29 mouse cellular contexts compared by ENCODE assay signal in genomic region chr17:35255704-35256103, GRCm38 (mm10). TPM values are rescaled to one million over a fixed set of nuclear protein-coding genes. Genes with fewer than 3 reads are reported as not detected.
A peak's percentile ranks its signal among the peaks of the same experiment; 100 is the strongest.
DNase-seq lines count a peak whose midpoint lies in the region; ATAC-seq and TF ChIP-seq lines count a peak whose summit lies in the region.
"Had no signal": no experiment of that assay in that cellular context is flagged by ENCODE, and none has a peak within 500 bp of the region (broad histone marks: within the 10 kb centered on the region; RNA-seq: fewer than 3 reads in every experiment).

No protein-coding gene starts in this region.

- H3K9me3 ChIP-seq in midbrain, embryonic 11.5 days (ENCODE audit: control insufficient read depth, low read length), result no peaks in the 10 kb centered on the region
- H3K9me3 ChIP-seq in midbrain, postnatal 0 days (ENCODE audit: low read length), result no peaks in the 10 kb centered on the region
- no peaks in the 10 kb centered on the region for H3K9me3 ChIP-seq in MEL (replicated peaks; ENCODE audit: insufficient read depth, low read length)
- H3K9me3 ChIP-seq: forebrain, embryonic 10.5 days; forebrain, embryonic 13.5 days; heart, embryonic 10.5 days; heart, embryonic 13.5 days had no signal

- no peak for TF ChIP-seq EP300 in MEL (IDR thresholded peaks at IDR 0.05; ENCODE audit: low read depth in 1 of 2, low read length in 2 of 2)

- no peak for ATAC-seq in midbrain, embryonic 11.5 days (ENCODE audit: low FRiP score)
- ATAC-seq in midbrain, postnatal 0 days (ENCODE audit: low FRiP score), result no peak
- ATAC-seq: activated CD4-positive, CD25-positive, alpha-beta regulatory T cell, adult 4 months; forebrain, embryonic 13.5 days; forebrain, embryonic 16.5 days; hindbrain, postnatal 0 days; inflammation-experienced regulatory T-cells, adult 6 months had no signal

- no peak for TF ChIP-seq POLR2A in MEL (IDR thresholded peaks at IDR 0.05; ENCODE audit: control insufficient read depth in 1 of 2, insufficient read depth in 1 of 2, low read depth in 1 of 2, low read length in 2 of 2, poor library complexity in 1 of 2)

- peaks cover 21% of the 10 kb centered on the region for H3K36me3 ChIP-seq in midbrain, embryonic 11.5 days (ENCODE audit: control insufficient read depth, insufficient read depth, low read length)
- H3K36me3 ChIP-seq in midbrain, postnatal 0 days (ENCODE audit: insufficient read depth, low read length), result peaks cover 32% of the 10 kb centered on the region
- H3K36me3 ChIP-seq in MEL (ENCODE audit: control insufficient read depth in 1 of 2, insufficient read depth in 2 of 2, low read length in 2 of 2), result peaks cover 0 to 5% of the 10 kb centered on the region in 2 experiments; a peak in 1 of 4 replicates

- H3K4me2 ChIP-seq in midbrain, embryonic 11.5 days, result no peak overlapping the region
- H3K4me2 ChIP-seq in midbrain, postnatal 0 days (ENCODE audit: low read depth, low read length, poor library complexity, severe bottlenecking), result no peak overlapping the region
- H3K4me2 ChIP-seq: forebrain, embryonic 13.5 days; heart, embryonic 13.5 days; hindbrain, embryonic 14.5 days had no signal

- no peak overlapping the region for H3K27ac ChIP-seq in midbrain, embryonic 11.5 days (ENCODE audit: low read depth, low read length)
- H3K27ac ChIP-seq in midbrain, postnatal 0 days (ENCODE audit: low read depth, low read length), result no peak overlapping the region
- H3K27ac ChIP-seq in MEL (ENCODE audit: control insufficient read depth, low read depth, low read length), result no peak overlapping the region
- H3K27ac ChIP-seq: forebrain, embryonic 10.5 days; forebrain, embryonic 13.5 days; gastrocnemius, adult 2 months; heart, embryonic 10.5 days; heart, embryonic 13.5 days; hindbrain, embryonic 14.5 days; hindbrain, postnatal 0 days had no signal

- TF ChIP-seq CTCF in midbrain, postnatal 0 days (IDR thresholded peaks at IDR 0.05), result no peak
- TF ChIP-seq CTCF in MEL (IDR thresholded peaks at IDR 0.05 in 2 of 3, conservative IDR thresholded peaks at IDR 0.05 in 1 of 3; ENCODE audit: control insufficient read depth in 1 of 3, insufficient read depth in 1 of 3, low read depth in 2 of 3, low read length in 3 of 3, poor library complexity in 1 of 3, severe bottlenecking in 1 of 3), result no peak; a peak in 1 of 6 replicates

- H3K27me3 ChIP-seq in midbrain, embryonic 11.5 days (ENCODE audit: control insufficient read depth, insufficient read depth, low read length), result no peaks in the 10 kb centered on the region
- H3K27me3 ChIP-seq in midbrain, postnatal 0 days (ENCODE audit: insufficient read depth, low read length), result no peaks in the 10 kb centered on the region
- H3K27me3 ChIP-seq in MEL (ENCODE audit: control insufficient read depth in 1 of 2, insufficient read depth in 2 of 2, low read length in 2 of 2), result no peaks in the 10 kb centered on the region
- H3K27me3 ChIP-seq: forebrain, embryonic 13.5 days had no signal

- no peak for TF ChIP-seq RAD21 in MEL (IDR thresholded peaks at IDR 0.05; ENCODE audit: low read depth, low read length)

- no peak overlapping the region for H3K4me3 ChIP-seq in midbrain, embryonic 11.5 days (ENCODE audit: low read depth, low read length)
- no peak overlapping the region for H3K4me3 ChIP-seq in midbrain, postnatal 0 days (ENCODE audit: low read depth, low read length)
- H3K4me3 ChIP-seq in MEL (ENCODE audit: control insufficient read depth in 1 of 2, insufficient read depth in 1 of 2, low read depth in 2 of 2, low read length in 2 of 2), result no peak overlapping the region
- H3K4me3 ChIP-seq: forebrain, embryonic 10.5 days; forebrain, embryonic 13.5 days; gastrocnemius, adult 2 months; heart, embryonic 10.5 days; heart, embryonic 13.5 days had no signal

- no peaks in the 10 kb centered on the region; the same call in 1 of the 2 replicates for H3K79me2 ChIP-seq in MEL (ENCODE audit: control insufficient read depth, insufficient read depth, low read length, poor library complexity)

- H3K9ac ChIP-seq in midbrain, embryonic 11.5 days (ENCODE audit: low read length), result no peak overlapping the region
- no peak overlapping the region for H3K9ac ChIP-seq in midbrain, postnatal 0 days (replicated peaks; ENCODE audit: low read length, poor library complexity, severe bottlenecking)
- H3K9ac ChIP-seq in MEL (ENCODE audit: control insufficient read depth, low read depth, low read length, poor library complexity, severe bottlenecking), result no peak overlapping the region
- H3K9ac ChIP-seq: forebrain, embryonic 13.5 days; heart, embryonic 13.5 days; hindbrain, embryonic 14.5 days had no signal

- DNase-seq in cerebellum, adult 9-11 months, result peak; percentile 7
- DNase-seq in cerebellum, adult 18-20 months, result no peak
- peak; percentile 2 for DNase-seq in layer of hippocampus, adult 9-11 months
- no peak for DNase-seq in layer of hippocampus, adult 8-10 months (ENCODE audit: low spot score in 2 of 2)
- peak; percentile 83 for DNase-seq in midbrain, embryonic 11.5 days (ENCODE audit: low spot score, missing footprints)
- no peak for DNase-seq in midbrain, postnatal 0 days (ENCODE audit: low spot score)
- peak; percentile 58 for DNase-seq in MEL (ENCODE audit: low read depth, low spot score)
- DNase-seq in frontal cortex, adult 2 months (ENCODE audit: extremely low spot score in 1 of 2, low spot score in 1 of 2), result no peak
- DNase-seq: adrenal gland, adult 8-10 months; adrenal gland, postnatal 25 days; B cell, adult 2 months; cerebellum, adult 2 months; cerebellum, postnatal 10 days; cerebellum, postnatal 36 days; gastrocnemius, adult 2 months; gastrocnemius, postnatal 14 days; heart, adult 18-20 months; heart, postnatal 14 days had no signal

- 70% methylated on average over 4 of the region's 4 CpGs for WGBS in midbrain, embryonic 11.5 days
- 69% methylated on average over 4 of the region's 4 CpGs for WGBS in midbrain, postnatal 0 days

- no peaks in the 10 kb centered on the region for H3K4me1 ChIP-seq in midbrain, embryonic 11.5 days (ENCODE audit: control insufficient read depth, insufficient read depth, low read length)
- no peaks in the 10 kb centered on the region for H3K4me1 ChIP-seq in midbrain, postnatal 0 days (ENCODE audit: insufficient read depth, low read length)
- H3K4me1 ChIP-seq in MEL (ENCODE audit: control insufficient read depth in 1 of 2, insufficient read depth in 2 of 2, low read length in 2 of 2), result peaks cover 5 to 13% of the 10 kb centered on the region in 2 experiments
- H3K4me1 ChIP-seq: forebrain, embryonic 13.5 days; heart, embryonic 10.5 days had no signal

TF ChIP-seq in MEL, 35 proteins besides CTCF, POLR2A, EP300 and RAD21 (continues in another document):
- TF ChIP-seq E2F4 (IDR thresholded peaks at IDR 0.05; ENCODE audit: borderline replicate concordance, low read depth, low read length), result no peak

RNA-seq across cellular contexts. Expression of gene H2-D1, which starts 6.8 kb away (rescaled TPM):
- total RNA-seq in layer of hippocampus, adult 8-10 months (2022), result 100 to 1,000 TPM in 2 of 4 experiments, 10 to 100 TPM in 2; 23.2 to 135 (median 64.4) TPM
- 42.2 and 45.9 TPM in 2 replicates for polyA plus RNA-seq in midbrain, embryonic 11.5 days (2014; fragmentation: Nextera tagmentation; extraction: Ambion mirVana)
- total RNA-seq in midbrain, postnatal 0 days (2014; rRNA removed), result 75.4 and 78.0 TPM in 2 replicates
- polyA plus RNA-seq in midbrain, postnatal 0 days (2015; fragmentation: Nextera tagmentation; extraction: Ambion mirVana), result 130 and 148 TPM in 2 replicates
- total RNA-seq in MEL (2012; rRNA removed), result 58.7 and 60.1 TPM in 2 replicates
- polyA plus RNA-seq in MEL (2012; ENCODE audit: insufficient read depth in 1 of 2, insufficient read length in 2 of 2, low read depth in 1 of 2, low replicate concordance in 2 of 2, missing spikeins in 1 of 2), result 10 to 100 TPM in 1 of 2 experiments, not detected in 1; 97.9 TPM
- polyA plus RNA-seq in frontal cortex, adult 2 months (2012; rRNA removed), result 66.1 and 69.2 TPM in 2 replicates

RNA-seq across cellular contexts. Expression of gene Ddx39b, which starts 14.2 kb away (rescaled TPM):
- total RNA-seq in layer of hippocampus, adult 8-10 months (2022), result 100 to 1,000 TPM; 216 to 231 (median 222) TPM
- 649 and 657 TPM in 2 replicates for polyA plus RNA-seq in midbrain, embryonic 11.5 days (2014; fragmentation: Nextera tagmentation; extraction: Ambion mirVana)
- total RNA-seq in midbrain, postnatal 0 days (2014; rRNA removed), result 261 and 288 TPM in 2 replicates
- 320 and 329 TPM in 2 replicates for polyA plus RNA-seq in midbrain, postnatal 0 days (2015; fragmentation: Nextera tagmentation; extraction: Ambion mirVana)
- total RNA-seq in MEL (2012; rRNA removed), result 206 and 270 TPM in 2 replicates
- 100 to 1,000 TPM; 581 to 787 TPM for polyA plus RNA-seq in MEL (2012; ENCODE audit: insufficient read depth in 1 of 2, insufficient read length in 2 of 2, low read depth in 1 of 2, low replicate concordance in 2 of 2, missing spikeins in 1 of 2)
- polyA plus RNA-seq in frontal cortex, adult 2 months (2012; rRNA removed), result 438 and 444 TPM in 2 replicates

RNA-seq across cellular contexts. Expression of gene Nfkbil1, which starts 20.1 kb away (rescaled TPM):
- 10 to 100 TPM; 12.9 to 16.4 (median 14.9) TPM for total RNA-seq in layer of hippocampus, adult 8-10 months (2022)
- 3.3 and 4.4 TPM in 2 replicates for polyA plus RNA-seq in midbrain, embryonic 11.5 days (2014; fragmentation: Nextera tagmentation; extraction: Ambion mirVana)
- 17.0 and 18.5 TPM in 2 replicates for total RNA-seq in midbrain, postnatal 0 days (2014; rRNA removed)
- 11.2 and 12.3 TPM in 2 replicates for polyA plus RNA-seq in midbrain, postnatal 0 days (2015; fragmentation: Nextera tagmentation; extraction: Ambion mirVana)
- 10.1 and 10.3 TPM in 2 replicates for total RNA-seq in MEL (2012; rRNA removed)
- 10 to 100 TPM in 1 of 2 experiments, not detected in 1; 26.0 TPM for polyA plus RNA-seq in MEL (2012; ENCODE audit: insufficient read depth in 1 of 2, insufficient read length in 2 of 2, low read depth in 1 of 2, low replicate concordance in 2 of 2, missing spikeins in 1 of 2)
- polyA plus RNA-seq in frontal cortex, adult 2 months (2012; rRNA removed), result 13.7 and 15.1 TPM in 2 replicates

RNA-seq across cellular contexts. Expression of gene Atp6v1g2, which starts 22.2 kb away (rescaled TPM):
- 100 to 1,000 TPM; 592 to 630 (median 612) TPM for total RNA-seq in layer of hippocampus, adult 8-10 months (2022)
- 17.0 and 17.8 TPM in 2 replicates for polyA plus RNA-seq in midbrain, embryonic 11.5 days (2014; fragmentation: Nextera tagmentation; extraction: Ambion mirVana)
- 109 and 117 TPM in 2 replicates for total RNA-seq in midbrain, postnatal 0 days (2014; rRNA removed)
- polyA plus RNA-seq in midbrain, postnatal 0 days (2015; fragmentation: Nextera tagmentation; extraction: Ambion mirVana), result 210 and 232 TPM in 2 replicates
- total RNA-seq in MEL (2012; rRNA removed), result 0.46 and 0.56 TPM in 2 replicates
- polyA plus RNA-seq in MEL (2012; ENCODE audit: insufficient read depth in 1 of 2, insufficient read length in 2 of 2, low read depth in 1 of 2, low replicate concordance in 2 of 2, missing spikeins in 1 of 2), result 1 to 10 TPM in 1 of 2 experiments, not detected in 1; 4.7 TPM
- polyA plus RNA-seq in frontal cortex, adult 2 months (2012; rRNA removed), result 665 and 695 TPM in 2 replicates

RNA-seq across cellular contexts. Expression of gene Gm16181, which starts 35.1 kb away (rescaled TPM):
- total RNA-seq in layer of hippocampus, adult 8-10 months (2022), result not detected
- not detected in 2 replicates for polyA plus RNA-seq in midbrain, embryonic 11.5 days (2014; fragmentation: Nextera tagmentation; extraction: Ambion mirVana)
- not detected in 2 replicates for total RNA-seq in midbrain, postnatal 0 days (2014; rRNA removed)
- 0.33 TPM in 1 of 2 replicates, not detected in the other for polyA plus RNA-seq in midbrain, postnatal 0 days (2015; fragmentation: Nextera tagmentation; extraction: Ambion mirVana)
- total RNA-seq in MEL (2012; rRNA removed), result not detected in 2 replicates
- under 1 TPM in 1 of 2 experiments, not detected in 1; 0.58 TPM for polyA plus RNA-seq in MEL (2012; ENCODE audit: insufficient read depth in 1 of 2, insufficient read length in 2 of 2, low read depth in 1 of 2, low replicate concordance in 2 of 2, missing spikeins in 1 of 2)
- not detected in 2 replicates for polyA plus RNA-seq in frontal cortex, adult 2 months (2012; rRNA removed)
- total RNA-seq: adrenal gland, adult 8-10 months; adrenal gland, postnatal 25 days; gastrocnemius, adult 2 months; gastrocnemius, postnatal 14 days; heart, adult 18-20 months; hindbrain, postnatal 0 days had no signal
- polyA plus RNA-seq: cerebellum, adult 2 months; cortical plate, adult 2 months; embryonic facial prominence, embryonic 11.5 days; forebrain, embryonic 10.5 days; heart, embryonic 13.5 days; hindbrain, embryonic 14.5 days had no signal

Comparison
In these comparisons a context has a peak if more than half of its experiments do, and no peak if none do; other contexts are left out.
1. DNase-seq: peak in cerebellum, adult 9-11 months (single experiment), layer of hippocampus, adult 9-11 months (single experiment), midbrain, embryonic 11.5 days (single experiment) and MEL (single experiment); none in cerebellum, adult 18-20 months (0 of 2), layer of hippocampus, adult 8-10 months (0 of 2), midbrain, postnatal 0 days (single experiment) and frontal cortex, adult 2 months (0 of 2).